Mouse (Mus musculus): ENCODE data around the gene Amot. TPM values are rescaled to one million over a fixed set of nuclear protein-coding genes. Genes with fewer than 3 reads are reported as not detected.

Gene Amot
- polyA plus RNA-seq (2014; fragmentation: Nextera tagmentation; extraction: Ambion mirVana), result 8.0 and 9.8 TPM in 2 replicates

GRCm38 (mm10) chrX:145504717-145505415 is at the start of gene Amot:
Amot (minus strand) TSS chrX:145505181.
- peak within 1 kb of the TSS; percentile 34; the same call in 1 of the 2 replicates for H3K27ac ChIP-seq (ENCODE audit: low read depth, low read length)
- H3K4me1 ChIP-seq (ENCODE audit: control insufficient read depth, insufficient read depth, low read length), result no peaks in the 10 kb centered on the region
- ATAC-seq (ENCODE audit: low read depth), result peak; percentile 93
- H3K4me2 ChIP-seq (ENCODE audit: low read depth, low read length), result peak within 1 kb of the TSS; percentile 55
- 19% methylated on average over 31 of the region's 34 CpGs for WGBS
- H3K9me3 ChIP-seq (ENCODE audit: control insufficient read depth, low read length), result no peaks in the 10 kb centered on the region
- peak within 1 kb of the TSS; percentile 51 for H3K4me3 ChIP-seq (ENCODE audit: low read depth, low read length)
- H3K9ac ChIP-seq (replicated peaks; ENCODE audit: low read depth, low read length), result peak within 1 kb of the TSS; percentile 46
- H3K27me3 ChIP-seq (ENCODE audit: control insufficient read depth, insufficient read depth, low read length), result no peaks in the 10 kb centered on the region
- H3K36me3 ChIP-seq (ENCODE audit: control insufficient read depth, insufficient read depth, low read length), result no peaks in the 10 kb centered on the region

- no peak for ATAC-seq (ENCODE audit: low read depth)
- no peak overlapping the region for H3K27ac ChIP-seq (ENCODE audit: low read depth, low read length)
- no peak overlapping the region for H3K4me2 ChIP-seq (ENCODE audit: low read depth, low read length)
- no peak overlapping the region for H3K9ac ChIP-seq (replicated peaks; ENCODE audit: low read depth, low read length)
- no peaks in the 10 kb centered on the region for H3K4me1 ChIP-seq (ENCODE audit: control insufficient read depth, insufficient read depth, low read length)
- WGBS, result 80% methylated on average over 3 of the region's 3 CpGs
- no peaks in the 10 kb centered on the region for H3K9me3 ChIP-seq (ENCODE audit: control insufficient read depth, low read length)
- no peak overlapping the region for H3K4me3 ChIP-seq (ENCODE audit: low read depth, low read length)
- H3K36me3 ChIP-seq (ENCODE audit: control insufficient read depth, insufficient read depth, low read length), result no peaks in the 10 kb centered on the region
- H3K27me3 ChIP-seq (ENCODE audit: control insufficient read depth, insufficient read depth, low read length), result no peaks in the 10 kb centered on the region
These were observed 40.1 kb upstream of the Amot start for GRCm38 (mm10) chrX:145545060-145545459.

- Histone ChIP-seq H3K27ac (ENCODE audit: low read depth, low read length) (no peak overlapping the region), H3K9me3 (ENCODE audit: control insufficient read depth, low read length) (no peaks in the 10 kb centered on the region), H3K4me1 (ENCODE audit: control insufficient read depth, insufficient read depth, low read length) (no peaks in the 10 kb centered on the region), H3K9ac (replicated peaks; ENCODE audit: low read depth, low read length) (no peak overlapping the region), H3K36me3 (ENCODE audit: control insufficient read depth, insufficient read depth, low read length) (no peaks in the 10 kb centered on the region), H3K4me3 (ENCODE audit: low read depth, low read length) (no peak overlapping the region), H3K4me2 (ENCODE audit: low read depth, low read length) (no peak overlapping the region), H3K27me3 (ENCODE audit: control insufficient read depth, insufficient read depth, low read length) (no peaks in the 10 kb centered on the region)
- ATAC-seq (ENCODE audit: low read depth), result no peak
- 63% methylated on average over 4 of the region's 4 CpGs for WGBS
These were observed 38.9 kb upstream of the Amot start for GRCm38 (mm10) chrX:145543602-145544490.

- Histone ChIP-seq H3K4me1 (ENCODE audit: control insufficient read depth, insufficient read depth, low read length) (no peaks in the 10 kb centered on the region), H3K27me3 (ENCODE audit: control insufficient read depth, insufficient read depth, low read length) (no peaks in the 10 kb centered on the region), H3K9me3 (ENCODE audit: control insufficient read depth, low read length) (no peaks in the 10 kb centered on the region), H3K36me3 (ENCODE audit: control insufficient read depth, insufficient read depth, low read length) (no peaks in the 10 kb centered on the region), H3K9ac (replicated peaks; ENCODE audit: low read depth, low read length) (no peak overlapping the region), H3K27ac (ENCODE audit: low read depth, low read length) (no peak overlapping the region), H3K4me2 (ENCODE audit: low read depth, low read length) (no peak overlapping the region), H3K4me3 (ENCODE audit: low read depth, low read length) (no peak overlapping the region)
- WGBS, result 74% methylated on average over 1 of the region's 1 CpGs
- ATAC-seq (ENCODE audit: low read depth), result no peak
These were observed 36.1 kb upstream of the Amot start for GRCm38 (mm10) chrX:145541050-145541449.

- H3K4me2 ChIP-seq (ENCODE audit: low read depth, low read length), result no peak overlapping the region
- WGBS, result 85% methylated on average over 1 of the region's 1 CpGs
- no peaks in the 10 kb centered on the region for H3K27me3 ChIP-seq (ENCODE audit: control insufficient read depth, insufficient read depth, low read length)
- H3K27ac ChIP-seq (ENCODE audit: low read depth, low read length), result no peak overlapping the region
- no peaks in the 10 kb centered on the region for H3K36me3 ChIP-seq (ENCODE audit: control insufficient read depth, insufficient read depth, low read length)
- no peak overlapping the region for H3K9ac ChIP-seq (replicated peaks; ENCODE audit: low read depth, low read length)
- ATAC-seq (ENCODE audit: low read depth), result no peak
- no peaks in the 10 kb centered on the region for H3K4me1 ChIP-seq (ENCODE audit: control insufficient read depth, insufficient read depth, low read length)
- no peaks in the 10 kb centered on the region for H3K9me3 ChIP-seq (ENCODE audit: control insufficient read depth, low read length)
- H3K4me3 ChIP-seq (ENCODE audit: low read depth, low read length), result no peak overlapping the region
These were observed 35.3 kb upstream of the Amot start for GRCm38 (mm10) chrX:145540321-145540720.

GRCm38 (mm10) chrX:145529602-145530001 is 24.6 kb upstream of the Amot start:
- Histone ChIP-seq H3K9me3 (ENCODE audit: control insufficient read depth, low read length) (no peaks in the 10 kb centered on the region), H3K4me3 (ENCODE audit: low read depth, low read length) (no peak overlapping the region), H3K27ac (ENCODE audit: low read depth, low read length) (no peak overlapping the region)

GRCm38 (mm10) chrX:145516322-145517066 is 11.5 kb upstream of the Amot start:
- Histone ChIP-seq H3K9me3 (ENCODE audit: control insufficient read depth, low read length) (no peaks in the 10 kb centered on the region), H3K9ac (replicated peaks; ENCODE audit: low read depth, low read length) (no peak overlapping the region), H3K4me2 (ENCODE audit: low read depth, low read length) (no peak overlapping the region), H3K27me3 (ENCODE audit: control insufficient read depth, insufficient read depth, low read length) (no peaks in the 10 kb centered on the region), H3K27ac (ENCODE audit: low read depth, low read length) (no peak overlapping the region), H3K4me1 (ENCODE audit: control insufficient read depth, insufficient read depth, low read length) (no peaks in the 10 kb centered on the region), H3K4me3 (ENCODE audit: low read depth, low read length) (no peak overlapping the region), H3K36me3 (ENCODE audit: control insufficient read depth, insufficient read depth, low read length) (no peaks in the 10 kb centered on the region)
- WGBS, result 64% methylated on average over 10 of the region's 10 CpGs
- no peak for ATAC-seq (ENCODE audit: low read depth)

More at GRCm38 (mm10) chrX:145529602-145530001, 24.6 kb upstream of the Amot start:
- Histone ChIP-seq H3K9ac (replicated peaks; ENCODE audit: low read depth, low read length) (no peak overlapping the region), H3K36me3 (ENCODE audit: control insufficient read depth, insufficient read depth, low read length) (no peaks in the 10 kb centered on the region), H3K27me3 (ENCODE audit: control insufficient read depth, insufficient read depth, low read length) (no peaks in the 10 kb centered on the region), H3K4me1 (ENCODE audit: control insufficient read depth, insufficient read depth, low read length) (no peaks in the 10 kb centered on the region), H3K4me2 (ENCODE audit: low read depth, low read length) (no peak overlapping the region)
- no peak for ATAC-seq (ENCODE audit: low read depth)
- WGBS, result 75% methylated on average over 1 of the region's 1 CpGs

- Histone ChIP-seq H3K9me3 (ENCODE audit: control insufficient read depth, low read length) (no peaks in the 10 kb centered on the region), H3K9ac (replicated peaks; ENCODE audit: low read depth, low read length) (no peak overlapping the region), H3K4me3 (ENCODE audit: low read depth, low read length) (no peak overlapping the region), H3K27me3 (ENCODE audit: control insufficient read depth, insufficient read depth, low read length) (no peaks in the 10 kb centered on the region), H3K4me1 (ENCODE audit: control insufficient read depth, insufficient read depth, low read length) (no peaks in the 10 kb centered on the region), H3K27ac (ENCODE audit: low read depth, low read length) (no peak overlapping the region), H3K36me3 (ENCODE audit: control insufficient read depth, insufficient read depth, low read length) (no peaks in the 10 kb centered on the region), H3K4me2 (ENCODE audit: low read depth, low read length) (no peak overlapping the region)
- WGBS, result 60% methylated on average over 9 of the region's 9 CpGs
- no peak for ATAC-seq (ENCODE audit: low read depth)
These were observed 10.6 kb upstream of the Amot start for GRCm38 (mm10) chrX:145515498-145516158.

All from neural tube, embryonic 14.5 days (tissue).